Comparison of ENCODE assay signal across 20 mouse cellular contexts in the genomic region with DNA sequence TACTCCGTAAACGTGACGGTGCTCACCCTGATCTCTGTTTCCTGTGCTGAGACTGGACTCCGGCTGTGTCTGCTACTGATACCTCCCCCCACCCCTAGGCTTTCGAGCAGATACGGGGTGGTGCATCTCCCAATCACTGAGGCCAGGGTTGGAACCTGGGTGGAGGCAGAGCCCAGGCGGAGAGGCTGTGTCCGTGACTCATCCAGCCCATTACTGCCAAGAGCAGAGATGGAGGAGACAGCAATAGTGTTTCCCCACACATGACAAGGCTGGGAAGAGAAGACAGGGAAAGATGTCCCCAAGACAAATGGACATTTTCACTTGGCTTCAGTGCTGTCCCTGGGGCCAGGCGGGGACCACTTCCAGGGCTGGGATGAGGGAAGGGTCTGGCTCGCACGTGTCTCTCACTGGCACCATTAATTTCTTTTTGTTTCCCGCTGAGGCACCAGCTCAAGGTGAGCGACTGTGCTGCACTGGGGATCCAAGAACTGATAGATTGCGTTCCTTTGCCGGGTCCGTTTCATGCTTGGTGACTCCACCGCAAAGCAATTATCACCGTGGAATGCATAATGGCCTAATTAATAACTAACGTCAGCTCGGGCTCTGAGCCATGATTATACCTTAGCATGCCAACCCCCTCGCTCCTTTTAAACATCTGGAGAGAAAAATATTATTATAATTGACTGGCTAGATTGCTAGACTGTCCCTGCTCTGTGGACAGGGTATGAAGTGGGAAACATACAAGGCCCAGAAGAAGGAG.
DNase-seq lines count a peak whose midpoint lies in the region; ATAC-seq lines count a peak whose summit lies in the region.
"Had no signal": no experiment of that assay in that cellular context is flagged by ENCODE, and none has a peak within 500 bp of the region (broad histone marks: within the 10 kb centered on the region; RNA-seq: fewer than 3 reads in every experiment).

No protein-coding gene starts in this region.

- H3K27ac ChIP-seq in midbrain, embryonic 11.5 days (ENCODE audit: low read depth, low read length): no peak overlapping the region
- no peak overlapping the region for H3K27ac ChIP-seq in midbrain, embryonic 10.5 days (replicated peaks)
- peak overlapping the region; percentile 74 for H3K27ac ChIP-seq in hindbrain, embryonic 14.5 days
- peak overlapping the region; percentile 22; the same call in 1 of the 2 replicates for H3K27ac ChIP-seq in neural tube, embryonic 14.5 days (ENCODE audit: low read depth, low read length)
- H3K27ac ChIP-seq: limb, embryonic 15.5 days had no signal

- ATAC-seq in midbrain, embryonic 11.5 days (ENCODE audit: low FRiP score): no peak
- peak; percentile 35; the same call in 1 of the 2 replicates for ATAC-seq in hindbrain, embryonic 14.5 days (ENCODE audit: low FRiP score)
- no peak for ATAC-seq in neural tube, embryonic 14.5 days (ENCODE audit: low read depth)
- ATAC-seq: activated CD4-positive, CD25-positive, alpha-beta regulatory T cell, adult 4 months; Patski had no signal

- peak; percentile 31 for DNase-seq in adrenal gland, postnatal 36 days
- no peak for DNase-seq in adrenal gland, adult 18-20 months (ENCODE audit: low spot score in 2 of 2)
- peak; percentile 65 for DNase-seq in midbrain, embryonic 11.5 days (ENCODE audit: low spot score, missing footprints)
- no peak for DNase-seq in midbrain, embryonic 10.5 days (ENCODE audit: low spot score)
- peak; percentile 48 for DNase-seq in hindbrain, embryonic 14.5 days (ENCODE audit: low spot score)
- DNase-seq in cerebellum, adult 11 months: no peak
- DNase-seq: cerebellum, adult 8-10 months; gastrocnemius, postnatal 14 days; kidney, adult 2 months; kidney, postnatal 36 days; layer of hippocampus, adult 9-11 months; lung, postnatal 10 days; right cerebral cortex, postnatal 4 days; thymus, postnatal 14 days had no signal

- no peaks in the 10 kb centered on the region for H3K9me3 ChIP-seq in midbrain, embryonic 11.5 days (ENCODE audit: control insufficient read depth, low read length)
- H3K9me3 ChIP-seq in midbrain, embryonic 10.5 days (replicated peaks): no peaks in the 10 kb centered on the region
- H3K9me3 ChIP-seq in hindbrain, embryonic 14.5 days (ENCODE audit: control insufficient read depth, low read length): no peaks in the 10 kb centered on the region
- no peaks in the 10 kb centered on the region for H3K9me3 ChIP-seq in neural tube, embryonic 14.5 days (ENCODE audit: control insufficient read depth, low read length)
- H3K9me3 ChIP-seq: limb, embryonic 15.5 days had no signal

- H3K4me1 ChIP-seq in midbrain, embryonic 11.5 days (ENCODE audit: control insufficient read depth, insufficient read depth, low read length): no peaks in the 10 kb centered on the region
- 0 out of 2 replicates have a peak, but pooled peaks cover 3% of the 10 kb centered on the region for H3K4me1 ChIP-seq in midbrain, embryonic 10.5 days
- H3K4me1 ChIP-seq in hindbrain, embryonic 14.5 days (replicated peaks; ENCODE audit: control insufficient read depth, insufficient read depth, low read length): no peaks in the 10 kb centered on the region
- H3K4me1 ChIP-seq in neural tube, embryonic 14.5 days (ENCODE audit: control insufficient read depth, insufficient read depth, low read length): peaks cover 6% of the 10 kb centered on the region; the same call in 1 of the 2 replicates

- H3K36me3 ChIP-seq in midbrain, embryonic 11.5 days (ENCODE audit: control insufficient read depth, insufficient read depth, low read length): no peaks in the 10 kb centered on the region
- no peaks in the 10 kb centered on the region for H3K36me3 ChIP-seq in midbrain, embryonic 10.5 days
- no peaks in the 10 kb centered on the region for H3K36me3 ChIP-seq in hindbrain, embryonic 14.5 days (replicated peaks; ENCODE audit: control insufficient read depth, insufficient read depth)
- no peaks in the 10 kb centered on the region for H3K36me3 ChIP-seq in neural tube, embryonic 14.5 days (ENCODE audit: control insufficient read depth, insufficient read depth, low read length)
- H3K36me3 ChIP-seq: limb, embryonic 15.5 days had no signal

- no peak overlapping the region for H3K9ac ChIP-seq in midbrain, embryonic 11.5 days (ENCODE audit: low read length)
- no peak overlapping the region for H3K9ac ChIP-seq in hindbrain, embryonic 14.5 days
- no peak overlapping the region for H3K9ac ChIP-seq in neural tube, embryonic 14.5 days (replicated peaks; ENCODE audit: low read depth, low read length)
- H3K9ac ChIP-seq: limb, embryonic 15.5 days had no signal

- H3K27me3 ChIP-seq in midbrain, embryonic 11.5 days (ENCODE audit: control insufficient read depth, insufficient read depth, low read length): no peaks in the 10 kb centered on the region
- no peaks in the 10 kb centered on the region for H3K27me3 ChIP-seq in midbrain, embryonic 10.5 days (ENCODE audit: low read depth, poor library complexity, severe bottlenecking)
- no peaks in the 10 kb centered on the region for H3K27me3 ChIP-seq in hindbrain, embryonic 14.5 days (ENCODE audit: control insufficient read depth, insufficient read depth, low read length)
- H3K27me3 ChIP-seq in neural tube, embryonic 14.5 days (ENCODE audit: control insufficient read depth, insufficient read depth, low read length): no peaks in the 10 kb centered on the region

- no peak overlapping the region for H3K4me2 ChIP-seq in midbrain, embryonic 11.5 days
- no peak overlapping the region for H3K4me2 ChIP-seq in hindbrain, embryonic 14.5 days (replicated peaks)
- H3K4me2 ChIP-seq in neural tube, embryonic 14.5 days (ENCODE audit: low read depth, low read length): no peak overlapping the region
- H3K4me2 ChIP-seq: limb, embryonic 15.5 days had no signal

- 87% methylated on average over 21 of the region's 21 CpGs for WGBS in midbrain, embryonic 11.5 days
- 88% methylated on average over 21 of the region's 21 CpGs for WGBS in midbrain, embryonic 10.5 days
- 58% methylated on average over 21 of the region's 21 CpGs for WGBS in hindbrain, embryonic 14.5 days
- WGBS in neural tube, embryonic 14.5 days: 54% methylated on average over 21 of the region's 21 CpGs

- no peak overlapping the region for H3K4me3 ChIP-seq in midbrain, embryonic 11.5 days (ENCODE audit: low read depth, low read length)
- no peak overlapping the region for H3K4me3 ChIP-seq in midbrain, embryonic 10.5 days
- H3K4me3 ChIP-seq in hindbrain, embryonic 14.5 days (replicated peaks; ENCODE audit: low read length): no peak overlapping the region
- no peak overlapping the region for H3K4me3 ChIP-seq in neural tube, embryonic 14.5 days (ENCODE audit: low read depth, low read length)
- H3K4me3 ChIP-seq: erythroblast, embryonic 14.5 days; limb, embryonic 15.5 days; myocyte had no signal

Comparison
In these comparisons a context has a peak if more than half of its experiments do, and no peak if none do; other contexts are left out.
1. DNase-seq: peak in adrenal gland, postnatal 36 days (2 of 2), midbrain, embryonic 11.5 days (single experiment) and hindbrain, embryonic 14.5 days (single experiment); none in adrenal gland, adult 18-20 months (0 of 2), midbrain, embryonic 10.5 days (single experiment) and cerebellum, adult 11 months (single experiment).
2. H3K27ac ChIP-seq: peak in hindbrain, embryonic 14.5 days (single experiment) and neural tube, embryonic 14.5 days (single experiment); none in midbrain, embryonic 11.5 days (single experiment) and midbrain, embryonic 10.5 days (single experiment).